Mouse (Mus musculus) CH12.LX (cell line): ENCODE results near the gene Pepd.

Experiments used
- CTCF ChIP-seq, 2 experiments: IDR thresholded peaks in 1 of 2; conservative IDR thresholded peaks in 1 of 2; 2 replicates each; pipeline ENCODE4 v1.5.1; 2011 to 2012; ENCODE audit warnings: low read depth in 2 of 2, low read length in 2 of 2, improper control_type of control experiment in 1 of 2, inconsistent platforms in 1 of 2, mild to moderate bottlenecking in 1 of 2, moderate library complexity in 1 of 2
- NELFE ChIP-seq: IDR thresholded peaks from 2 replicates; pipeline ENCODE4 v1.6.1; 2011; ENCODE audit warnings: low read depth, low read length, improper control_type of control experiment
- ZNF384 ChIP-seq: IDR thresholded peaks from 2 replicates; pipeline ENCODE4 v1.6.1; 2012; ENCODE audit warnings: low read depth, low read length, improper control_type of control experiment, inconsistent platforms

DNA sequence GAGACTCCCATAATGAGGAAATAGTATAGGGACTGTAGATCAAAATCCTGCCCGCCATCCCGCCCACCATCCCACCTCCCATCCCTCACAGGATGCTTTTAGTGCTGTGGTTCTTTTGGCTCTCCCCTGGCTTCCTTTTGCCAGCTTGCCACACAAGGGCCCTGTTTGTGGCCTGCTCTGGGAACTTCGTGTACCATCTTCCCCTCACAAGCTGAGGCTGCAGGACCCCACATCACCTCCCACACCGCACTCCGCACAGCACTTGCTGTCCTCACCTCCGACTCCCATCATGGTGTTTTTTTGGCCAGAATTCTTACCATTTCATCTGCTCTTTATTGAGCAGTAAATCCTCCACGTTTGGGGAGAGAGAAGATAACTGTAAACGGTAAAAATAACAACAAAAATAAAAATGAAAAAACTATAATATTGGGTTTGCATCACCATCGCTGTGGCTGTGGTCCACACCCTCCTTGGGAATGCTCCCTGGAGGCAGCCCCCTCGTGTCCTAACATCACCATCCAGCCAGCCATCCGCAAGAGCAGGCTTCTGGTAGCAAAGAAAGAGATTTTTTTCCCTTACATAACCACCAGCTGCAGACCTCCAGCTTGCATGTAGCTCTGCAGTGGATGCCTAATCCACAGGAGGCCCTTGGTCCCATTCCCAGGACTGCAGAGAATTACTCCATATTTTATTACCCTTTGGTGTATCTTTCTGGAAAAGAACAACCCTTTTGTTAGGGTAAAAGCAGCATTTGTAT lies 51.9 kb downstream of the Pepd start:
- TF ChIP-seq ZNF384 (no peak), NELFE (no peak), CTCF (conservative IDR thresholded peaks at IDR 0.05 in 1 of 2, IDR thresholded peaks at IDR 0.05 in 1 of 2; ENCODE audit: low read depth in 2 of 2, low read length in 2 of 2) (no peak)
